Mouse (Mus musculus): ENCODE measurements around the gene Nrip1. TPM values are rescaled to one million over a fixed set of nuclear protein-coding genes. Genes with fewer than 3 reads are reported as not detected.

The Nrip1 gene
- total RNA-seq, 1 experiment from 2014 or later: 17.3 TPM

DNA sequence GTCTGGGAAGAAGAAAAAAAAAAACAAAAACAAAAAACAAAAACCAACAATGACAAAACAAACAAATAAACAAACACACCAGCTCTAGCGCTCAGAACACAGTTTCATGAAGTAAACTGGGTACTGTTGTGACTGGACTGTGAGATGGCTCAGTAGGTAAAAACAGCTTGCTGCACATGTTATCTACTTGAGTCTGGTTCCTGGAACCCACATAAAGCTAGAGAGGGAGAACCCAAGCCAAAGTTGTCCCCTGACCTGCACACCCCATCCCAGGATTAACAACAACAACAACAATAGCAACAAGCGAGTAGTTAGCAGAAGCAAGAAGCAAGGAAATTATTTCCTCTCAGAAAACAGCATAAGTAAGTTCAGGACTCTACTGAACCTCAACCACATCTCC is 50.5 kb downstream of the Nrip1 start:
- no peak for ATAC-seq (ENCODE audit: extremely low read depth, insufficient number of reproducible peaks, low FRiP score, poor library complexity, severe bottlenecking)

DNA sequence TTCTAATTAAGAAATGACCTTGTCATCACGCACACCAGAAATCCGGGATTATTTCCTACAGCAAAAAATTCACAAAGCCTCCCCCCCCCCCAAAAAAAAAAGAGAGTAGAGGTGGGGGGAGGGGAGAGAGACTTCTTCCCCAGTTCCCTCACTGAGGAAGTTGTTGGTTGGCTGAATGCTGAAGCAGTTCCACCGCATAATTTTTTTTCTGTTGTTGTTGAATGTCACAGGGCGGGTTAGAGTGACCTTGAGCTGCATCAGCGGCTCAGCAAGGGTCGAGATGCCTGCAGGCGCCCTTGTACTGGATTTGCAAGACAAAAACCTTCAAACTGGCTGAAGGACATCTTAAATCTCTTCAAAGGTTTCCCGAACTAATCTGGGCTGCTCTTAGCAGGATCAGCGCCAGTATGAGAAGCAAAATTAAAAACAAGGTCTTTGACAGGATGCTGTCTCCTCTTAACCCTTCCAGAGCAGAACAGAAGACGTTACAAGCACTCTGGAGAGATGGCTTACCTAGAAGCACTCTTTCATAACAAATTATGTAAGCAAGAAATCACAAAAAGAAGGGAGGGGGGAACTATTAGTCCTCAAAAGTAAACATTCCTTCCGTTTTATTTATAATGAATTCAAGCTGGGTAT is 52.0 kb downstream of the Nrip1 start:
- no peak for ATAC-seq (ENCODE audit: extremely low read depth, insufficient number of reproducible peaks, low FRiP score, poor library complexity, severe bottlenecking)

DNA sequence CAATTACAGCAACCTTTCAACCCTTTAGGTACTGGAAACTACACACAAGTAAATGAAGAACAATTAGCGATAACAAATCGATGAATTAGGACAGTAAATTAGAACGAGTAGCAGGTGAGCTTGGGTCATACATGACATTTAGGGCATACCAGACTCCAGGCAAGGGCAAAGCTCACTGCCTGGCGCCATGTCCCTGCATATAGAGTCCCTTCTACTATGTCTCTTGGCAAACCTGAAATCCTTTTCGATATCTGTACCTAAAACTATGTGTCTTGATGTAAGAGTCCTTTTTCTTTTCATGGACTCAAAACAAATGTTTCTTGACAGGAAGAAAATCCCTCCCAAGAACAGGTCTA is 53.5 kb downstream of the Nrip1 start:
- no peak for ATAC-seq (ENCODE audit: extremely low read depth, insufficient number of reproducible peaks, low FRiP score, poor library complexity, severe bottlenecking)

DNA sequence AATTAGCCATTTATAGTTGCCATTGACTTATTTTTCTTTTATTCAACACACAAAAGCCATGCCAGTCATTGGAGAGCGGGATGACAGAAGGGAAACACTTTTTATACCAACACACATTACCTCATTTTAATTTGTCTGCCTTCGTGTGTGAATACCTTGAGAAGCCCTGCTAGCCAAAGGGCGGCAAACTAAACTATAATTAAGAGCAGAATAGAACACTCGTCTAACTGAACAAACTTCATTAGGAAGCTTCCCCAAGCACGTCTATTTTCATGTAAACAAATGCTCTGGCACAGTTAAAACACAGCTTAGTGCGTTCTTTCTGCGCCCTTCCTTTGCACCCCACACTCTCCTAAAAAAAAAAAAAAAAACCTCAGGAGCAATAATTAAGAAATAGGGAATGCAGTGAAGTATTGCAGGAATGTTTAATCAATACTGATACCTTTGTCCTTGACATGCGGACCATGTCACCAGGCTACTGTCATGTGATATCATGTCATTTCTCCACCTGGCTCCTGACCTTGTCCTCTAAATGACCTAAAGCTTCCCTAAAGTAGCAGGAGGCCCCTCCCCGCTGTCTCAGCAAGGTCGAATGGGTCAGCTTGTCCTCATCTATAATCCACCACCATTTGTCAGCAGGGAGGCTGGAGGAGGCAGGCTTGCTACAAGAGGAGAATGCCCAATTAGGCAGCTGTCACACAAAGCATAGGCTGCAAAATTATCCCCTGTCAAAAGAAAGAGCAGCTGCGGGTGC is 54.1 kb downstream of the Nrip1 start:
- ATAC-seq (ENCODE audit: extremely low read depth, insufficient number of reproducible peaks, low FRiP score, poor library complexity, severe bottlenecking): no peak

DNA sequence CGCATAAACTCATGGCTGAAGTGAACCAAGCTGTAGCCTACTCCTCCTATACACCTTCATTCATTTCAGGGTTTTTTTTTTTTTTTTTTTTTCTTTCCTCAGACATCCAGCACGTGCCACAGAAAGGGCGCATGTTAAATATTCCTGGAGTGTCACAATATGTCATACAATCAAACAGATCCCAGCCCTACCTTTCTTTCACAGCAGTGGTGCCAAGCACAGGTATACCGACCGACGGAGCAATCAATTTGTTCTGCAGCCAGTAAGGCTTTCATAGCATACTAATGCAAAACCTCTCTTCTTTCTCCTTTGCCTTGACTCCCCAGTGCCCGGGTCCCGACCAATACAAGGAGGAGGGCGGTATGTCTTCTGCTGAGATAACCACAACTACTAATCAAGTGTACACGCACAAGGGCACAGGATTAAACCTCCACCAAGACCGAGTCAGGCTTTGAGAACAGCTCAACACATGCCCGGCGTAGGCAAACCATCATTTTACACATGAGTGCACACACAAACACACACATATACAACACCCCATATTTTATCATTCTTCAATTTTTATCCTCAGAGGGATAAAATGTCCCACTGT is 55.2 kb downstream of the Nrip1 start:
- ATAC-seq (ENCODE audit: extremely low read depth, insufficient number of reproducible peaks, low FRiP score, poor library complexity, severe bottlenecking): no peak

DNA sequence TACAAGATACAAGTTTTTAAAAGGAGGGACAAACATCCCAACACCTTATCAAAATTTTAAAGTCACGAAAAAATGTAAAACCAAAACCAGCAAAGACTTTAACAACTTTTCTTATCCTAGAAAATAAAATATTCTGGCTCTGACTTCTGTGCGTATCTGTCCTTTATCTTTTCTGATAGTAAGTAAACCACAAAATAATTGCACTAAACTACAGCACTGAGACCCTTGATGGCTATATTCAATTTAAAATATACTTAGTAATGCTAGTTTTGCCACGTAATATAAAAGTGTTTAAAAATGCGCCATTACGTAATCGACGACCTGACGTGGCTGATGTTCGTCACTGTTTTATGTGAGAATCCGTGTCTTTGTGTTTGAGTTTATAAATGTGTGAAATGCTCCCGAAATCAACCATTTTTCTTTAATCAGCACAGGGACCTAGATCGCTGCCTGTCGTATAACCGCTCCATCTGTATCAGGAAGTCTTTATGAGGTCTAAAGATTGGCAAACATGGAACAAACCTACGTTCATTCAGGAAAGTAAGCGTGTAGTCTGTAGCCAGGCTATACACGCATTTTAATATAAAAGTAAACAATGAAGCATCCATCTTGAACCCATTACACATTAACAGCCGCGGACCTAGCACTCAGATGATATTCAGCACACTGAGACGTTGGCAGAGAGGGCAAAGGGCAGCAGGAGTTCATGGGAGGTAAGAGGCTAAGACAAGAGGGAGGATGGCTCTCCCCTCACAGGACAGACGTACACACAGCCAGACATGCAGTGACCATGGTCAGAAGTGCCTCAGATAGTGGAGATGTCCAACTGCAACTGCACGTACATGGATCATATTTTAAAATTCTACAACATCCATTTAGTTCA is 56.4 kb downstream of the Nrip1 start:
- ATAC-seq (ENCODE audit: extremely low read depth, insufficient number of reproducible peaks, low FRiP score, poor library complexity, severe bottlenecking): no peak

DNA sequence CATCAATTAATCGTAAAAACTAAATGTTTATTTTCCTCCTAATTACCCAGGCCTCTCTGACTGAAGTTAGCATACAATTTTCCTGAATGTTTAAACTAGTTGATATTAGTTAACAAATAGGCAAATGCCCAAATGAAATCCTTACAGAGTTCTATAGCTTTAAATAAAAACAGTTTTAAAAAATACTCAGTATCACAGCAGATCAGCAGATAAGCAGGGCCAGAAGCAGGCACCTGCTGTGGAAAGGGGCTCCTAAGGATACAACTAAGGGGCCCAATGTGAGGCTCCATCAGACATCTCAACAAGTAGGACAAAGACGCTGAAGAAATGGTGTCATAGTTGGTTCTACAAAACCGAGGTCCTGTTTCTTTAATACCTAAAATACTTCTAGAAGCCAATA is 58.0 kb downstream of the Nrip1 start:
- no peak for ATAC-seq (ENCODE audit: extremely low read depth, insufficient number of reproducible peaks, low FRiP score, poor library complexity, severe bottlenecking)

DNA sequence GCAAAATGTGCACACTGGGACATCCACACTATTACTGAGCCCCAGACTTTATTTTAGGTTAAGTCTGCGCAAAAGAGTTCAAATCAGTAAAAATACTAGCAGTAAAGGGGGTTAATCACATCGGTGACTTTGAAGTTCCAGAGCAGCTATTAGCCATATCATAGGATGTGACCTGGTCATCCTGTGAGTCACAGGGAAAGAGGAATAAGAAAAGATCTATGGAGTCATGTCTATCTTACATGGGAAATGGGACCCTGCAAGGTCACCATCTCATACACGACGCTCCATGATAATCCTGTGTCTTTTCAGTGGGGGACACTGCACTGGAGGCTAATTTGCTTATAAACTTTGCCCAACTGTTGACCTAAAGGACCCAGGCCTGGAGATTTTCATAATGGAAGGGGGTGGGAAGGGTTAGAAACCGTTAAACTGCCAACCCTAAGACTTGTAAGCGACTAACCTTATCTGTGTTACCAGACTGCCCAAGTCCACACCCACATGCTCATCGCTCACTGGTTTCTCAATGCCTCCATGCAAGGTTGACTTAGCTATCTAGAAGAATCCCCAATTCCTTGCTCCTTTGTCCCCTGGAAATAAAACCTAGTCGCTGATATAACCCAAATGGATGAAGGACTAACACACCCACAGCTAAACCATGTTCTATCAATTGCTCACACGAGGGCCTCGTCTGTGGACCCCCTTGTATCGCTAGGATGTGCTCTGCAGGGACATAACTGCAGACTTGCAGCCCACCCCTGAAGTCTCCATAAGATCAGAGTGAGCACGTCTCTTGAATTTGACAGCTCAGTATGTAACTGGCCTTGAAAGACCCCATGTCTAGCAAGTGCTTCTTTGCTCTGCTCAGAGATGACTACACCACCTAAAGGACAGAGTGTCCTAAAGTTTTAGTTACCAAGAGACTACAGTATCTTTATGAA is 59.3 kb downstream of the Nrip1 start:
- no peak for ATAC-seq (ENCODE audit: extremely low read depth, insufficient number of reproducible peaks, low FRiP score, poor library complexity, severe bottlenecking)

DNA sequence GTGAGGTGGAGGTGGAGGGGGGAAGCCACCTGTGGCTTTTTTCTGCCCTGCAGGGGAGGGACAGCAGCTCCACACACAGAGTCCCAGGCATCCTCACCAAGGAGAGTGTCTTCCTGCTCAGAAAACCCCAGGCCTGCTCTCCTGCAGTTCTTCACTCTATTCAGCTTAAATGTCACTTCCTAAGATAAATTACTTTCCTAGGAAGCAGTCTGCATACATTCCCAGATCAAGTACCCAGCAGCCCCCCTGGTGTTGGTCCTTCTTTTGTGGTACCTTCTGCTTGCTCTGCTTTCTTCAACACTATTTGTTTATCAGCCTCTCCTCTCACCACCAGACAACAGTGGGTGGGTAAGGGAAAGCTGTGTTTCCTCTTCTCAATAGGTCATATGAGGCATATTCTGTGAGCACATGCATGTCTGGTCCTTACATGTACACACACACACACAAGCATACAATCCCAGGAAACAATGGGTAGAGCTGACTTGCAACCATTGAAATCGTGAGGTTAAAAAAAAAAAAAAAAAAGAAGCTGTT is 60.7 kb downstream of the Nrip1 start:
- no peak for ATAC-seq (ENCODE audit: extremely low read depth, insufficient number of reproducible peaks, low FRiP score, poor library complexity, severe bottlenecking)

DNA sequence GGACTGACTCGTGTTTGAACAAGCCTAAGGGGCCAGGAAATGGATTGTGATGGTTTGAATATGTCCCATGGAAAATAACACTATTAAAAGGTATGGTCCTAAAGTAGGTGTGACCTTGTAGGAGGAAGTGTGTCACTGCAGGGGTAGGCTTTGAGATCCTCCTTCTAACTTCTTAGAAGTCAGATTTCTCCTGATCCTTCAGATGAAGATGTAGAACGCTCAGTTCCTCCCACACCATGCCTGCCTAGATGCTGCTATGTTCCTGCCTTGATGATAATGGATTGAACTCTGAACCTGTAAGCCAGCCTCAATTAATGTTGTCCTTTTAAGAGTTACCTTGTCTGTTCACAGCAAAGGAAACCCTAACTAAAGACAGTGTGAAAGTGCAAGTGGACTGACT is 62.8 kb downstream of the Nrip1 start:
- no peak for ATAC-seq (ENCODE audit: extremely low read depth, insufficient number of reproducible peaks, low FRiP score, poor library complexity, severe bottlenecking)

DNA sequence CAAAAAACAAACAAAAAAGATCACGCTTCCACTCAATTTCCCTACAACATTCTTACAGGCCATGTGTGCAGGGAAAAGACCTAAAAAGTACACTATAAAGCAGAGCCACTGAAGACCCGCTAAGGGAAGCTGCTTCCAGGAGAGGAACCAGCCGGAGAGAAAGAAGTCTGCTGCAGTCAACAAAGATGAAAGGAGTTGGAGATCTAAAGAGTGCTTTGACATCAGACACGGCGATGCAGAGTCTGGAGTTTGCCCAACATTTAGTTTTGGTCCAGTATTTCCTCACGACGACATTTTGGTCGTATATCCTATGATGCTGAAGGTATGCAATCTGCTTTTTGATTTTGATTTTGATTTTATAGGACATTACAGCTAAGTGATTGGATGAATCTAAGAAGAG is 63.3 kb downstream of the Nrip1 start:
- no peak for ATAC-seq (ENCODE audit: extremely low read depth, insufficient number of reproducible peaks, low FRiP score, poor library complexity, severe bottlenecking)

DNA sequence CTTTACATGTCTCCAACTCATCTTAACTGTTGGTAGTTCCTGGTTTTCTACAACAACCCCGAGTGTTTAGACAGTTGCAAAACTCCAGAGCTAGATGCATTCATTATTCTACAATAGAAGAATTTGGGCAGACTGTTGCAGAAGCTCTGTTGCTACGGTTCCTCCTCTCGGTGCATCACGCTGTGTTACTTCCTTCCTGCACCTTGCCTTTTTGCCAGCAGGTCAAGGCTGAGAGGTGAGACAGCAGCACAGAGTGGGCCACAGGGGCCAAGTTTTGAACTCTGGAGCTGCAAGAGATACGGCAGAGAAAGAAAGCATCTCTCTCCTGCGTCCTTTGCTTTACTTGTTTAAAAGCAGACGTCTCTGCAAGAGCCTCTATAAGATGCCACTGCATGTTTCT is 64.3 kb downstream of the Nrip1 start:
- no peak for ATAC-seq (ENCODE audit: extremely low read depth, insufficient number of reproducible peaks, low FRiP score, poor library complexity, severe bottlenecking)

DNA sequence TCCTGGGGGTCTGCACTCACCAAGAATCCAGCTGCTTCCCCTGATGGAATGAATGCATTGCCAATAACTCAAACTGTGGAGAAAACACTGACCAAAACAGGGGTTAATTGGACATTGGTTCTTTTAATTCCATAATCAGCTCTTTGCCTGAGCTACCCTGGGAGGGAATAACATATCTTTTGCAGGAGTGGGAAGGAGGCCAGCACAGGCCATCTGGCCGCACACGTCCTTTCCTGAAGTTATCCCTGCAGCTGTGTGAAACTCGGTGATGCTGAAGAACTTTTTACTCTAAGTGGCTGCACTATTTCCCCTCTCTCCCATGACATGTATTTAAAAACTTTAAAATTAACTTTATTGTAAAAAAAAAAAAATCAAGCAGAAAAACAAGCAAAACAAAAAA is 66.6 kb downstream of the Nrip1 start:
- no peak for ATAC-seq (ENCODE audit: extremely low read depth, insufficient number of reproducible peaks, low FRiP score, poor library complexity, severe bottlenecking)

DNA sequence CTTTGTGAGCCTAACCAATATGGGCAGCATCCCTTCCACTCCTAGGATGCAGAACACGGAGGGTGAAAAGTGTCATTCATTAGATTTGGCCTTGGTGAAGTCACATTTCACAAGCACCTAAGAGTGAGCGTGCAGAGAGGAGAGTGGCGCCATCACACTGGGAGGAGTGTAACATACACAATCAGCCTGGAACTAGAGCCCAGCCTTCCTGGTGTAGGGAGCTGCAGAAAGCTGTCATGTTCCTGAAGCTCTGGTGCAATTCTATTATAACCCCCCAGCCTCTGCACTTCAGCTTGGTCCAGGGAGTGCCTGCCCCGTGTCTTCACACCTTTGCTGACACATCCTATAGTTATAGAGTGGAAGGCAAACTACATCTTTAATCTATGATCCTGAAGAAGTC is 67.2 kb downstream of the Nrip1 start:
- ATAC-seq (ENCODE audit: extremely low read depth, insufficient number of reproducible peaks, low FRiP score, poor library complexity, severe bottlenecking): no peak

DNA sequence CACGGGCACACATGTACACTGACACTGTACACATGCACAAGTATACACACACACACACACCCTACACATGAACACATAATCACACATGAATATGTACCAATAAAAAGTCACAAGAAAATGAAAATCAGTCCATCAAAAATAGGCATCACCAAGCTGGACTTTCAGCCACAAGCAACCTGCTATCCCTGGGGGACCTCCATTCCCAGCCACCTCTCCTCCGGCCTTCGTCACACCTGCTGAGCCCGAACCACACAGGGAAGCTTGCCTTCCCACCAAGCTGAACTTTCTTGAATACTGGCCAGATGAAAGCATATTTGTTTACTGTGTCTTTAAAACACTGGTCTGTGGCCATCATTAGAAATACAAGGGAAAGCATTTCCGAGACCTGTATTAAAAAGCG is 70.2 kb downstream of the Nrip1 start:
- ATAC-seq (ENCODE audit: extremely low read depth, insufficient number of reproducible peaks, low FRiP score, poor library complexity, severe bottlenecking): no peak

DNA sequence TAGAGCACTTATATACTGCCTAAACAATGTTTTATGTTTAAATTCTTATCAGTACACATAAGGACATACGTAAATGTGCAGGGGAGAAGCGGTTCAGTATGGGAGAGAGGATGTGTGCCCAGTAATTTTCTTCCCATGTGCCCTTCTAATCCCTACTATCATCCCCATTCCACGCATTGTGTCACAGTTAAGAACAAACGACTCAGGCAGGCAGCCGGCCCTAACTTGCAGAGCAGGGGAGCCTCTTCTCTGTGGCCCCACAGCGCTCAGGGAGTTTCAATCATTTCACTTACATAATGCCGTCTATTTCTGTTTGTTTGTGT is 71.9 kb downstream of the Nrip1 start:
- no peak for ATAC-seq (ENCODE audit: extremely low read depth, insufficient number of reproducible peaks, low FRiP score, poor library complexity, severe bottlenecking)

DNA sequence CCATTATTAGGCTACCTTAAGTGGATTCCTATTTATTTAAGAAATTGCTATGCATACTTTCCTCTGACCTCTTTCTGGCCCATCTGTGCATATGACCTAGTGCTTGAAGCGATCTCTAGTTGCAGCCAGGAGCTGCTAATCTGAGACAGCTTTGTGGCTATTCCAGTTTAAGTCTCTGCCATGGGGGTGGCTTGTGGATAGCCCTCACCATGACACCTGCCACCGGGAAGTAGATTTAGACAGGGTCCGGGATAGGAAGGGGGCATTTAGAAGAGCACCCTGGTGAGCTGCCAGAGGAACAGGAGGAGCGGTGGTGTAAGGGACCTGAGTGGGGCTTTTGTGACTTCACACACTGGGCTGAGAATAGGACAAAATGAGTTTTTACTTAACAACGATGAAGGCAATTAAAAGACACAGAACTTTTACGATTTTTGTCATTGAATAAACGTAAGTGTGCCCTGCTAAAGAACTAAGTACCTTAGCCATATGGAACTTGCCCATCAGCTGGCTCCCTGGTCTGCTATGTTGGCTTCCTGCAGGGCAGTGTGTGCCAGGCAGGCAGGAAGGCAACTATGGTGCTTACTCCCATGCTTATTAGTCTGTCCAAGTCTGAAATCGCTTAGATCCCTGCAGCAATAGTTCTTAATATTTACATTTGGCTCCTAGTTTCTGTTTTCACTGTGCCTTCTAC is 72.4 kb downstream of the Nrip1 start:
- ATAC-seq (ENCODE audit: extremely low read depth, insufficient number of reproducible peaks, low FRiP score, poor library complexity, severe bottlenecking): no peak

DNA sequence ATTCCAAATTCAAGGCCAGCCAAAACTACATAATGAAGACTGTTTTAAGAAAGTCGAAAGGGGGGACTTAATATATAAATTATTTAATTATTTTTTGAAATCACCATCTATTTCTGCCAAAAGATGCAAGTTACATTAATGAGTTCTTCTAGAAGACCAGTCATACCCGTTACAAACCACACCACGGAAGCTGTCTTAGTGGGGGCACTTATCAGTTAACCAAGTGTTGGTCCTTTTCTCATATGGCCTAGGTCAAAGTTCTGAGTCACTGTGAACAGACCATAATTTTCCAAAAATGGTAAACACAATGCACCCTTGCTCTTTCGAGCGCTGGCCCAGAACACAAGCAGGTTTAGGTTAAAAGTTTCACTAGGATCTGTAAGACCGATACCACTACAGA is 73.2 kb downstream of the Nrip1 start:
- no peak for ATAC-seq (ENCODE audit: extremely low read depth, insufficient number of reproducible peaks, low FRiP score, poor library complexity, severe bottlenecking)

Measured in neutrophil, adult 5-6 weeks (primary cell).